Mouse (Mus musculus) left cerebral cortex, postnatal 14 days (tissue): ENCODE measurements at regions not wholly inside any gene's neighbourhood (a gene's known extent, or its start where the extent isn't known, plus 50 kb on each side); places are given as distances from the start of the nearest gene placed in this dataset.

Source experiments
- DNase-seq, 2 experiments: peaks; one replicate each; pipeline ENCODE4 v3.0.0; 2021 to 2022; ENCODE audit warnings: low spot score in 2 of 2, mixed read lengths in 1 of 2
- intact Hi-C: fragments of 180-260 bp; cut with DNase I; formaldehyde crosslinking; loops from one replicate; pipeline ENCODE4 v1.15.1; 2025

DNA sequence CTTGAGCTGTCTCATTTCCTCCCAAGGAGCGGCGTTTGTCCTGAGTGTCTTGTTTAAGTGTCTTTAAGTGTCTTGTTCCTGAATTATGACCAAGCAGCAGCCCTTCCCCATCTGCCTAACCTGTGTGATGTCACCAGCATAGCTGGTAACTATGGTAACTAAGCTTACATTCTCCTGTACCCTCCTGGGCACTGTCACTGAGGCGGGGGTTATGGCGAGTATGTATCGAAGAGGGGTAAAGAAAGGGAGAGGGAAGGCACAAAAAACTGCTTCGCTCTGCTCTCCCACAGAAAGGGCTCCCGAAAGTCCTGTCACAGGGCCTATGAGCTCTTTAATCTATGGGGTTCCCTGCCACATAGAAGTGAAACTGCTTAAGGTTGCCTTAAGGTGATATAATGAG lies 89.6 kb downstream of the Ppp4r2 start:
- DNase-seq = no peak
- intact Hi-C loops = no loop called here

DNA sequence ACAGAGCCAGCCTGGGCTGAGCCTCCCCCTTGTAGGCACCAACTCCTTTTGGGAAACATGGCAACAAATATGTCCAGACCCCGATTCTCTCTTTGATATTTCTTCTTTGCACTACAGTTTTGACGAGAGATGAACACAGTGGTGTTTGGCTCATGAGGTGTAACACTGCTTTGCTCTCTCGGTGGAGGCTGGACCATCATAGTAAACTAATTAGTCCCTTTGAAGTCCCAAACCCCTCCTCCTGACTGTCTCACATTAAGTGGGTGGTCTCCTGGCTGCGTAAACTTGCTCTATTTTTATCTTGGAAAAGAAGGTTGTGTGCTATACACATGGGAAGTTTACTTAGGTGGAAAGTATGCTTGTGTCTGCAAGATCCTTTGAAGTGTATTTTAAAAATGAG lies 90.3 kb downstream of the Ppp4r2 start:
- intact Hi-C loops = no loop called here
- no peak for DNase-seq

DNA sequence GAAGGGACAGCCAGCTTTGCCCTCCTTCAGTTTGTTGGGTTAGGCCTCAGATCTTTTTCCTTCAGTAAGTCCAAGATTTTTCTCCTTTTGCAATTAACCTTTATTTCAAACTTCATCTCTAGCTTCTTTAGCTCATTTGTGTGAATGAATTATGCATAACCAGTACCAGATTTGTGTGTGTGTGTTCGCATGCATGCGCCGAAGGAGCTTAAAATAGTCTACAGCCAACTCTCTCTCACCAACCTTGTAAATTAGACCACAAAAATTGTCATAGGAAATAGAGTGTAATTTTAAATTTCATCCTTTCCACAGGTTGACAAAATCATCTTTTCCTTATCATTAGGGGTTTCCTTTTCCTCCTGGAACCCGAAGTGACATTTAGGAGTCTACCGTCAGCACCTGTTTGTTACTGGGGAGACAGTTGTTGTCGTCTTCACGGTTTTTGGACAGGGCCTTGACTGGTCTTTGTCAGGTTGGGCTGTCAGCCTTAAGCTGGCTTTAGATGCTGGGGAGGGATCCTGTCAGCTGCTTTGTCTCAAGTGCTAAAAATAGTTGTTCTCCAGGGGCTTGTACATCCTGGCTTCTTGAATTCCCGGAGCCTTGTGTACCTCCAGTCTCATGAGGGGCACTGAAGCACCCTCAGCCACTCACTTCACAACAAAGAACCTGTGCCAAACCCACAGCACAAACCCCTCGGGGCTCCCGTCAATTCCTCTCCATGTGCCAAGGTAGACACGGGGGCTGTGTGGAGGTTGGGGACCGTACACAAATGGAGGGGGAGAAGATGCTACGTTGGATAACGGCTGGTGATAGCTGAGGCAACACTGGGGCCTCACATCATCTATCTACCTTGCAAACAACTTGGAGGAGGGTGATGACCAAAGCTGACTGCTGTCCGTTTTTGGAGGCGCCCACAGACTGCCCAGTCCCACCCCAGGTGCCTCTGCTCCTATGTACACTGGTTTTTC lies 95.7 kb downstream of the Ppp4r2 start:
- DNase-seq = peak in 1 of 2 experiments; percentile 59
- intact Hi-C loops = no loop called here

DNA sequence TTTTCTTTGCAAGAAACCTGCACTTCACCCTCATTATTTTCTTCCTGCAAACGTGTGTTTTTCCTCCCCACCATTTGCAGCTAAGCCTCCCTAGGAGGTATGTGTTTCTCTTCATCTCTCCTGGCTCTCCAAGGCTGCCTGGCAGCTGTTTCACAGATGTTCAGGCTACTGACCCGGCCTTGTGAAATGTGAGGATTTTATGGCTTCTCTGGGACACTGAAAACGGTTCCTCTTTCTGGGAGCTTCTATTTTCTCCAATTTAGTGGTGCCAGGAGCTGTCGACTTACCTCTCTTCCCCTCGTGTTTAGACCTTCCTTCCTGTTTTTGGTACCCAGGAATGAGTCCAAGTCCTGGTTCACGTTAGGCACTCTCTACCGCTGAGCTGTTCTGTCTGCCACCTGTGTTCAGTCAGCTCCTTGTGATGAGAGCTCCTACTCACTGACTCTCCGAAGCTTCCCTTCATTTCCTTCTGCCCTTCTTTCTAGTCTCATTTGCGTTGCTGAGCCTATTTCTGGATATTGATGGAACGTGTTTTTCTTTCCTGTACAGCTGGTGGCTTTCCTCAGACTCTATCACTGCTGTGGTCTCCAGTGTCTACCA lies 96.4 kb downstream of the Ppp4r2 start:
- peak; percentile 26 to 62 for DNase-seq
- intact Hi-C loops = no loop called here

DNA sequence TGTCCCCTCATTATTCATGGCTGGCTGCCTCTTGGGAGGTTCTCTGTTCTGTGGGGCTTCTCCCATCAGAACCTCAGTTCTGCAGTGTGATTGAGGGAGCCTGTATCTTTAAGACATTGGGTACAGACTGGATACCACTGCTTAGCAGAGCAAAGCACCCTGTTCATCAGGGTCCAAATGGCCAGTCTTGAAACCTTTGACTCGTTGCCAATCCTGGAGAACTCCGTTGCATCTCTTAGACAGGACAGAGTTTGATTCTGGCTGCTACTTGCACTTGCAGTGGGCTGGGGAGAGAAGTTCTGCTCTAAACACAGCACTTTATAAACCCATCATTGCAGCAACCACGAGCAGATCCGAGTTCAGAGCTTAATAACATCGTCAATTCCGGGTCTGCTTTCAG lies 97.3 kb downstream of the Ppp4r2 start:
- intact Hi-C loops = no loop called here
- no peak for DNase-seq

DNA sequence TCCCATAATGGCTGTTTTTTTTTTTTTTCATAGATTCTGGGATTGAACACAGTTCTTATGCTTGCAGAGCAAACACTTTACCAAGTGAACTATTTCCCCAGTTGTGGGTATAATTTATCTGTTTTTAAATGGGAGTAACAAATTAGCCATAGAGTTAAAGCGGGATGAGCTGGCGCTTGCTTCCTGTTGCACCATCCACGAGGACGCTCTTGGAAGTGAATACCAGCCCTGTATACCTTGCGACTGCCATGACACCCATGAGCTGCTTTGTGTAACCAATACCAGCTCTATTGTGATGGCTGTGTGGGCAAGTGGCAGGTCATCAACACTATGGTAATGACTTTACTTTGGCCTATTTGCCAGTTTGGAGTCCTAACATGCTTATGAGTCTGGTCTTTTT lies 101.0 kb downstream of the Ppp4r2 start:
- no peak for DNase-seq
- intact Hi-C loops = no loop called here

DNA sequence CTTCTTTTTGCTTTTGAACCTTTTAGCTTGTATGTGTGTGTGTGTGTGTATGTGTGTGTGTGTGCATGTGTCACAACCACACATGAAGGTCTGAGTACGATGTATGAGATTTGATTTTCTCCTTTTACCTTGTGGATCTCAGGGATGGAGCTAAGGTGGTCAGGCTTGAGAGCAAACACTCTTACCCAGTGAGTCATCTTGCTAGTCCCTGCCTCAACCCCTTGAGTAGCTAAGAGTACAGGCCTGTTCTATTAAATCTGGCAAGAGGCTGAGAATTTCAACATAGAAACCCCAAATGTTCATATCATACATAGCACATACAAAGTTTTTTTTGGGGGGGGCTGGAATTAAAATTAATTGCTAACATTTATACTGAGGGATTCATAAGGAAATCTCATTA lies 104.4 kb downstream of the Ppp4r2 start:
- intact Hi-C loops = no loop called here
- DNase-seq = no peak

DNA sequence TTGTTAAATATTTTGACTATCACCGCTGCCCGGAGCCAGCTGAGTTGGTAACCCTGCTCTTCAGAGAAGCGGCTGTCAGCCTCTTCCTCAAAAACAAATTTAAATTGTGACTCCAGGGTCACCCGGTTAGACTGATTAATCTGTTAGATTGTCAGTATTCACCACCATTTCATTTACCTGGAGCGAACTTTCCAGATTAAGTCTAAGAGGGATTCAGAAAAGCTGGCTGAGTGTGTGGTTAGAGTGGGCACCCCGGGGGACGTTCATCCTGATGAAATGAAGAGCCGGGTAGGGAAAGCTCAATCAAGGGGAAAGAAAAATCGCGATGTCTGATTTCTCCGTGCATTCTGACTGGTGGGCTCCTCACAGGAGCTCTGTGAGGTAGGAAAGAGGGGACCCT lies 105.0 kb downstream of the Ppp4r2 start:
- no peak for DNase-seq
- intact Hi-C loops = no loop called here

DNA sequence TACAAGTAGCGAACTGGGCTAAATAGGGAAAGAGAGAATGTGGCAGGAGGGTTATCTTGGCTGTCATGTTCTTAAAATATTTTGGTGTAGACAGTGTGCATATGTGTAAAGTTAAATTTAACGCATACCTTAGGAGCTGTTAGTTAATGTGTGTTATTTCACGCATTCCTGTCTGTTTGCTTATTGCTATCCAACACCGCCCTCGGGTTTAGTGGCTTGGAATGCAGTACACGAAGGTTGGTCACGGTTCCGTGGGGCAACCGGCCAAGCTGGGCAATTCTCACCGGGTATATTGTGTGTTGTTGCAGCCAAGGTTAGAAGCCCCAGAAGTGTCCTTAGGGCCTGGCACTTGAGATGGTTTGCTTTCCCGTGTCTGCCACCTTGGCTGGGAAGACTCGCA lies 105.6 kb downstream of the Ppp4r2 start:
- intact Hi-C loops = no loop called here
- no peak for DNase-seq

DNA sequence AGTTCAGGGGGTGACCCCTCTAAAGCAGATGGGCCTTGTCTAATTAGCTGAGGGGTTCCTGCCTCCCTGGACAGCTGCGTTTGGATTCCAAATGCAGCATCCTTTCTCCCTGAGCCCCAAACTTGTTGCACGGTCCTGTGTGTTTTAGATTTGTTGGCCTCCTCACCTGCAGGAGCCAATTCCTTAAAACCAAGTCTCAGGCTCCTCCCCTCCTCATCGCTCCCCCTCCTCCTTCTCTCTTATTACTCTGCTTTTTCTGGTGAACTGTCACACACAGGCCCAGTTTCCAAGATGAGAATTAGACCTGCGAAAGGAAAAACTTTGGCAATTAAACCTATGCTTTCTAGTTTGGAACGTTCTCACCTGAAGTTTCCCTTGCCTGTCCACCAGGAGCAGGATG lies 106.3 kb downstream of the Ppp4r2 start:
- DNase-seq = no peak
- intact Hi-C loops = no loop called here

DNA sequence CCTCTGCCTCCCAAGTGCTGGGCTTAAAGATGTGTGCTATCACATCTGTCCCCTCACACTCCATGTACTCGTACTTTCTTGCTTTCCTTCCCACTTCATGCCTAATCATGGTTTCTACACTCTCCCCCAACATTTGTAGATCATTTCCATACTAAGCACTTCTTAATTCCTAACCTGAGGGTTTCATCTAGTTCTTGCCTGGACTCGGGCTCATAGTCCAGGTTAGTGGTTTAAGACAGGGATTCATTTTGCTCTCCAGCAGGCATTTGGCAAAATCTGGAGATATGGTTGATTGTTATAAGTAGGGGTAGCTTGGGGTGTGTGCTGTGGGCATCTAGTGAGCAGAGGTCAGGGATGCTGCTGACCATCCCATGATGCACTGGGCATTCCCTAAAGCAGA lies 108.3 kb downstream of the Ppp4r2 start:
- no peak for DNase-seq
- intact Hi-C loops = no loop called here

DNA sequence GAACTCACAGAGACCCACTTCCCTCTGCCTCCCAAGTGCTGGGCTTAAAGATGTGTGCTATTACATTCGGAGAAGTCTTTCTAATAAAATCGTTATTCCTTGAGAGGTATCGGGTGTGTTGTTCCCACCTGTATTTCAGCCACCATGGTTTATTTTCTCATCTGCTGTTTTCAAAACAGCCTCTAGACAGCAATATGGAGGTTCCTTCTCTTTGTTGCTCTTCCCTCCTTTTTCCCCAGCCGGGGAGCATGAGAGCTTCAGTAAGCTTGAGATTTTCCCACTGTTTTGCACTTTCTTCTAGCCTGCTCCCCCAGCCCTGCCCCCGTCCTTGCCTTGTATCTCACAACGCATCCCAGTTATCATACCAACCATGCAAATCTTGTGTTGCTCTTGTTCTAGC lies 109.5 kb downstream of the Ppp4r2 start:
- no peak for DNase-seq
- intact Hi-C loops = no loop called here

DNA sequence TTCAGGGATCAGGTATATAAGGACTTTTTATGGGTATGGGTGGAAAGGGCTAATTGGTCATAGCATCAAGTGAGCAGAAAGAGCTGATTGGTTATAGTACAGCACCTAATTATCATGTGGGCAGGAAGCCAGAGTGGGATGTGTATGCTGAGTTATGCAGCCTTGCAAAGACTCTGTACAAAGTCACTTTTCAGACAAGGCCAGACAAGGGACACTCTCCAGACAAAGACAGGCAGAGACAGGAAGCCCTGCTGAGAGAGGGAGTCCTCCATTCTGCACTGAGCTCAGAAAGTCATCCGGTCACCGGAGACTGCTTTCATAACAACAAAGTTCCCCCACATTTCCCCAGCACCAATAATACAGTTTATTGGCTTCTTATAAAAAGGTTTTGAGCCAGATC lies 112.4 kb downstream of the Ppp4r2 start:
- DNase-seq = no peak
- intact Hi-C loops = no loop called here

DNA sequence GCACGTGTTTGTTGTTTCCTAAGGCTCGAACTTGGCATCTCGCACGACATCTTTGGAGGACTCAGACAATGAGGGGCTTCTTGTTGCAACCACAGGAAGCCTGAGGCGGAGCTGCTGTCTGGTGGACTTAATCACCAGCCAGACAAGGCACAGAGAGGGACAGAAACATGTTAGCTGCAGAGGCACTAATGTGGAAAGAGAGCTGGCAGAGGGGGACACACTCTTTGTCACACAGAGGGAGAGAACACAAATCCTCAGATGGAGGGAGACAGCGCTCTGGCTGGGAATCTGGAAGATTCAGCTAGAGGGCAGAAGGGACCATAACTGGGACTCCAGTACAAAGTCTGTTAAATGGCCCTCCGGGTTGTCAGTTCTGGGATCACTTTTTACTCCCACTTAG lies 114.9 kb downstream of the Ppp4r2 start:
- intact Hi-C loops = no loop called here

DNA sequence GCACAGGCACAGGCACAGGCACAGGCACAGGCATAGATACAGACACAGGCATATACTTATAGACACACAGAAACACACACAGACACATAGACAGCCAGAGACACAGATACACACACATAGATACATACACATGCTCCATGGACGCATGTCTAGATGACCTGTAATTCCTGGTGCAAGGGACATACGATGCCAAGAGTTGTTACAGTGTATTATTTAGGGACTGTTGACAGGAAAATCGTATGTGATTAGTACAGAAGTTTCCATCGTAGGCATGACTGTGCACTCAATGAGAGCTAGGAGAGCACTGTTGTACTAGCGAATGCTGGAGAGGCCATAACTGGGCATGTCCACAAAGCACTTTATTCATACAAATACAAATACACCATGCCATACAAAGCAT lies 118.2 kb downstream of the Ppp4r2 start:
- DNase-seq = no peak
- intact Hi-C loops = no loop called here

More for the DNA sequence above, 114.9 kb downstream of the Ppp4r2 start:
- DNase-seq = no peak

DNA sequence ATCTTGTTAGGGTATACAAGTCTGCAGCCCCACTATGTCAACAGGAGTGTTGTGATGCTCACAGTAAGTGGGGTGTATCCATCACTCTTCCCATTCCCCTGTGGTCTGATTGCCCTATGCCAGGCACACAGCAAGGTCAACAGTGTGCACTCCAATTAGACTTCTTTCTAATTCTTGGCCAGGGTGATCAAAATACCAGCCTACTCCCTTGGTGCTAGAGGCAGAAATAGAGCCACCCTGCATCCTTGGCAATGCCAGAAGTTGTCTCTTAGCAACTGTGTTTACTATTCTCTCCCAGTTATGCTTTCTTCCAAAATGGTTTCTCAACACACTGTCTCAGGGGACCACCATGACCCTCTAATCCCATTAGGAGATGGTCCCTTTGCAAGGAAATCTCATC lies 119.0 kb downstream of the Ppp4r2 start:
- intact Hi-C loops = no loop called here
- no peak for DNase-seq

DNA sequence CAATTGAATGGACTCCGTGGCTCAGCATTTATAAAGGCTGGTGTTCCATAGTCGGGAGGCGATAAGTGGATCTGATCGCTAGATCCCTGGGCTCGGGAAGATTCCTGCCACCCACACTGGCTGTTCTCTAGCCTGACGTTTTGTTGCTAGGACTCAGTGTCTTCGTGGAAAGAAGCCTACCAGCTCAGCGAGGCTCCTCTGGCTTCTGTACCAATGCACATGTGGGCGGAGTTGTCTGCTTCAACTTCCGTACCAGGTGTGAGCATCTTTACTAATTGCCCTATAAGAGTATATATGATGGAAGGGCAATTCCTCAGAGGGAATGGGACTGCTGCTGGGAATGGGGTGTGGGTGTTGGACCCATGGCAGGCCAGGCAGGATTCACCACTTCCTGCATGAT lies 121.1 kb downstream of the Ppp4r2 start:
- intact Hi-C loops = no loop called here
- peak in 1 of 2 experiments; percentile 57 for DNase-seq

DNA sequence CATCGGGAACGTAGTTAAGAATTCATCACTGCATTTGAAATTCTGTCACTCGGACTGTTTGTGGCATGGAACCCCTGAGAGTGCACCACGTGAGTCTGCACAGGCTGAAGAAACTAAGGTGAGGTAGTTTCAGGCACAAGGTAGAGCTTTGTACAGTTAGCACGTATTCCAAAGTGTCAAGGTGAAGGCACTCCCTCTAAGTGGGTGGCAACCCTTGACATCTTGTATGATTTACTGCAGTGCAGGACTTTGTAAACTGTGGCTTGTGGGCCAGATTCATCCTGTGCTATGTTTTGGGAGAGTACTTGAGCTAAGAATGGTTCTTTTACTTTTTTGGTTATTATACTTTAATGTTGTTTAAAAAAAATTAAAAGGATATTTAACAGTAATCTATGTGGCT lies 133.1 kb downstream of the Ppp4r2 start:
- no peak for DNase-seq
- intact Hi-C loops = no loop called here

DNA sequence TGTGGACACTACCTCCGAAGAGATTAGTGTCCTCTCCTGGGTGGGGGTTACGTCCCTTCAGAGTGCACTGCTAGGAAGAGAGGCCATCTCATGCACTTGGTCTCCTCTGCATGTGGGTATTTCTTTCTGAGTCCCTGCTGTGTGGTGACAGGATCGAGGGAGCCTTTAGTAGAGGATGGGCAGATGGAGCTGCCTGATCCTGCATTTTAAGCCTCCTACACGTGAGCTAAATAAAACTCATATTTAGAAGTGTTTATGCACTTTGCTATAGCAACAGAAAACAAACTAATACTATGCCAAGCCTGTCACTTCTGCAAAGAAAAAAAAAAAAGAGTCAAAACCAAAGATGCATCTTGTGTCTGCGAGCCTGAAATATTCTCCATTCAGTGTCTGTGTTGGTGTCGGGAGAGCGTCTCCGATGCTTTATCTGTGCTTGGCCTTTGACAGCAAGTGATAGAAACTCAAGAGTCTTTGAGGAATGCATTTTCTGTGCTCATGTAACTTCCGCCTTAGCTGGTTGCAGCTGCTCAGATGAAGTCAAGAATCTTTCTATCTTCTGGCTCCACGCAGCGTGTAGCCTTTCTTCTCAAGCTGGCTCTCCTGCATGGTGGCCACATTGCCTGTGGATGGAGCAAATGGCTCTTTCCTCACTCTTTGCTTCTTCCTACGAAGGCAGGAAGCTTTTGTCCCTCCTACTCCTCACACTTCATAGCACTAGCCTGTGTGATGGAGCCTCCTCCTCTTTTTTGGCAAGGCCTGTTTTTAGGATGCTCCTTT lies 134.8 kb downstream of the Ppp4r2 start:
- intact Hi-C loops = no loop called here

DNA sequence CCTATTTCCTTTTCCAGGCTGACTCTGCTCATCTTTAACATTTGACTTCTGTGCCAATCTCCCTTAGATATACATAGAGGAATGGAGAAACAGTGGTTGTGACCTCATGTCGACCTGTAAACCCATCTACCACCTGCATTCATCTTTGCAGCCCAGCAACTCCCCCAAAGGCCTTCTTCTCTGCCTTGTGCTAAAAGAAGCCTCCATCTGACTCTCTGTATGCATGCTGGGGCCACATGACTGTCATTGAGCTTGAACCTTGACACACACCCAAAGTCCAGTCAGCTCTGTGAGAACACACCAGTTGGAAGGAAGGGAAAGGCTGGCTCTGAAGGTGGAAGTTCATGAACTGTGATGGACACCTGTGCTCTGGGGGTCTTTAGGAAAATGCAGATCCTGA lies 135.5 kb downstream of the Ppp4r2 start:
- DNase-seq = no peak
- intact Hi-C loops = no loop called here

More for the DNA sequence above, 134.8 kb downstream of the Ppp4r2 start:
- peak; percentile 25 to 76 for DNase-seq
